In the genomic region with DNA sequence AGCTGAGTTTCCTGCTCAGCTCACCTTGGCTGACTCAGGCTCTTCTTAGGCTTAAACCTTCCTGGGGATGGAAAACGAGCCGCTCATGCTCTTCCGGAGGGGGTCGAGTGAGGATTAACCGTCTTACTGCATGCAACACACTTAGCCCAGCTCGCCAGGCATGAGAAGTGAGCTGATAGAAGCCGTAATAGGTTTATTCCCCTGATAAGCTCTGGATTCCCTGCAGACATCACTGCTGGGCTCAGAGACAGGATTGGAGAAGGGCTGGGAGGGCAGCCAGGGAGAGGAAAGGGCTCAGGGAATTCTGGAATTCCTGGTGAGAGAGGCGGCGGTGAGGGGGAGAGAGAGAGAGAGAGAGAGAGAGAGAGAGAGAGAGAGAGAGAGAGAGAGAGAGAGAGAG, we compare ENCODE assay signal across 15 mouse cellular contexts.
DNase-seq lines count a peak whose midpoint lies in the region; ATAC-seq and TF ChIP-seq lines count a peak whose summit lies in the region.
"Had no signal": no experiment of that assay in that cellular context is flagged by ENCODE, and none has a peak within 500 bp of the region (broad histone marks: within the 10 kb centered on the region; RNA-seq: fewer than 3 reads in every experiment).

No protein-coding gene starts in this region.

- WGBS in forebrain, embryonic 10.5 days, result 52% methylated on average over 9 of the region's 9 CpGs
- 43% methylated on average over 9 of the region's 9 CpGs for WGBS in forebrain, embryonic 11.5 days
- WGBS in lung, embryonic 14.5 days, result 40% methylated on average over 9 of the region's 9 CpGs
- WGBS in limb, embryonic 14.5 days, result 36% methylated on average over 9 of the region's 9 CpGs

- H3K9me3 ChIP-seq in forebrain, embryonic 10.5 days, result no peaks in the 10 kb centered on the region
- no peaks in the 10 kb centered on the region for H3K9me3 ChIP-seq in forebrain, embryonic 11.5 days (ENCODE audit: control insufficient read depth, low read length)
- H3K9me3 ChIP-seq in lung, embryonic 14.5 days (ENCODE audit: low read depth, low read length), result no peaks in the 10 kb centered on the region
- no peaks in the 10 kb centered on the region for H3K9me3 ChIP-seq in limb, embryonic 14.5 days (ENCODE audit: control insufficient read depth, low read length)
- H3K9me3 ChIP-seq: liver, embryonic 13.5 days had no signal

- H3K36me3 ChIP-seq in forebrain, embryonic 10.5 days (replicated peaks), result peaks cover 9% of the 10 kb centered on the region
- H3K36me3 ChIP-seq in forebrain, embryonic 11.5 days (ENCODE audit: control insufficient read depth, insufficient read depth, low read length), result no peaks in the 10 kb centered on the region
- 0 out of 2 replicates have a peak, but pooled peaks cover 4% of the 10 kb centered on the region for H3K36me3 ChIP-seq in lung, embryonic 14.5 days (ENCODE audit: insufficient read depth)
- 0 out of 2 replicates have a peak, but pooled peaks cover 7% of the 10 kb centered on the region for H3K36me3 ChIP-seq in limb, embryonic 14.5 days (ENCODE audit: control insufficient read depth, insufficient read depth, low read length)
- H3K36me3 ChIP-seq: liver, embryonic 13.5 days had no signal

- DNase-seq in forebrain, embryonic 10.5 days (ENCODE audit: extremely low spot score, low spot score), result no peak
- DNase-seq in forebrain, embryonic 11.5 days (ENCODE audit: low spot score), result no peak
- DNase-seq in lung, embryonic 14.5 days, result peak; percentile 21
- no peak for DNase-seq in lung, adult 18-20 months
- DNase-seq in limb, embryonic 14.5 days (ENCODE audit: low spot score), result no peak
- DNase-seq in retina, postnatal 7 days (ENCODE audit: low read depth, low spot score), result peak; percentile 74
- no peak for DNase-seq in thymus, postnatal 0 days (ENCODE audit: low spot score)
- DNase-seq: cerebellum, postnatal 10 days; gastrocnemius, adult 2 months; liver, embryonic 13.5 days; lung, postnatal 4 days; thymus, adult 2 months had no signal

- no peak for TF ChIP-seq CTCF in lung, embryonic 14.5 days (IDR thresholded peaks at IDR 0.05; ENCODE audit: low read depth)

- H3K9ac ChIP-seq in forebrain, embryonic 11.5 days (ENCODE audit: low read length), result no peak overlapping the region
- H3K9ac ChIP-seq in lung, embryonic 14.5 days, result no peak overlapping the region
- 0 out of 2 replicates have a peak overlapping the region, but pooled peaks have one; percentile 28 for H3K9ac ChIP-seq in limb, embryonic 14.5 days (ENCODE audit: low read depth, low read length, severe bottlenecking)
- H3K9ac ChIP-seq: liver, embryonic 13.5 days had no signal

- no peak for TF ChIP-seq POLR2A in limb, embryonic 14.5 days (IDR thresholded peaks at IDR 0.05; ENCODE audit: borderline replicate concordance, extremely low read depth, insufficient read depth, insufficient read length)

- H3K27ac ChIP-seq in forebrain, embryonic 10.5 days, result peak overlapping the region; percentile 30; the same call in 1 of the 2 replicates
- H3K27ac ChIP-seq in forebrain, embryonic 11.5 days (ENCODE audit: low read depth, low read length), result no peak overlapping the region
- no peak overlapping the region for H3K27ac ChIP-seq in lung, embryonic 14.5 days (ENCODE audit: low read depth)
- no peak overlapping the region for H3K27ac ChIP-seq in limb, embryonic 14.5 days (replicated peaks; ENCODE audit: low read depth, low read length)
- H3K27ac ChIP-seq: gastrocnemius, adult 2 months; liver, embryonic 13.5 days had no signal

- ATAC-seq in forebrain, embryonic 11.5 days (replicated peaks; ENCODE audit: low FRiP score), result no peak
- ATAC-seq in lung, embryonic 14.5 days (ENCODE audit: insufficient read depth), result no peak
- 0 out of 2 replicates have a peak, but pooled peaks have one; percentile 24 for ATAC-seq in limb, embryonic 14.5 days (ENCODE audit: low FRiP score, low read depth)
- no peak for ATAC-seq in granulocyte monocyte progenitor cell, adult 5-6 weeks (replicated peaks; ENCODE audit: poor library complexity, severe bottlenecking)
- ATAC-seq: intestine, embryonic 16.5 days had no signal

- H3K27me3 ChIP-seq in forebrain, embryonic 10.5 days (ENCODE audit: poor library complexity, severe bottlenecking), result no peaks in the 10 kb centered on the region
- no peaks in the 10 kb centered on the region for H3K27me3 ChIP-seq in forebrain, embryonic 11.5 days (ENCODE audit: control insufficient read depth, insufficient read depth, low read length)
- H3K27me3 ChIP-seq in lung, embryonic 14.5 days (ENCODE audit: insufficient read depth, low read length), result no peaks in the 10 kb centered on the region
- H3K27me3 ChIP-seq in limb, embryonic 14.5 days (ENCODE audit: control insufficient read depth, insufficient read depth, low read length), result no peaks in the 10 kb centered on the region
- H3K27me3 ChIP-seq: liver, embryonic 13.5 days had no signal

- no peak overlapping the region for H3K4me3 ChIP-seq in forebrain, embryonic 10.5 days
- no peak overlapping the region for H3K4me3 ChIP-seq in forebrain, embryonic 11.5 days (ENCODE audit: low read depth, low read length)
- no peak overlapping the region for H3K4me3 ChIP-seq in lung, embryonic 14.5 days (ENCODE audit: low read depth, low read length)
- no peak overlapping the region for H3K4me3 ChIP-seq in limb, embryonic 14.5 days (replicated peaks; ENCODE audit: low read length)
- H3K4me3 ChIP-seq: gastrocnemius, adult 2 months; liver, embryonic 13.5 days; myocyte had no signal

- peaks cover 13% of the 10 kb centered on the region for H3K4me1 ChIP-seq in forebrain, embryonic 10.5 days
- no peaks in the 10 kb centered on the region for H3K4me1 ChIP-seq in forebrain, embryonic 11.5 days (replicated peaks; ENCODE audit: control insufficient read depth, insufficient read depth, low read length)
- H3K4me1 ChIP-seq in lung, embryonic 14.5 days (ENCODE audit: insufficient read depth), result no peaks in the 10 kb centered on the region
- H3K4me1 ChIP-seq in limb, embryonic 14.5 days (ENCODE audit: control insufficient read depth, insufficient read depth, low read length), result peaks cover 13% of the 10 kb centered on the region
- H3K4me1 ChIP-seq: liver, embryonic 13.5 days had no signal

- no peak overlapping the region for H3K4me2 ChIP-seq in forebrain, embryonic 11.5 days (ENCODE audit: low read depth, low read length, severe bottlenecking)
- no peak overlapping the region for H3K4me2 ChIP-seq in lung, embryonic 14.5 days
- 0 out of 2 replicates have a peak overlapping the region, but pooled peaks have one; percentile 5 for H3K4me2 ChIP-seq in limb, embryonic 14.5 days (replicated peaks; ENCODE audit: low read depth, low read length, severe bottlenecking)
- H3K4me2 ChIP-seq: liver, embryonic 13.5 days had no signal

Comparison
In these comparisons a context has a peak if more than half of its experiments do, and no peak if none do; other contexts are left out.
1. DNase-seq: peak in lung, embryonic 14.5 days (single experiment) and retina, postnatal 7 days (single experiment); none in forebrain, embryonic 10.5 days (single experiment), forebrain, embryonic 11.5 days (single experiment), lung, adult 18-20 months (0 of 2), limb, embryonic 14.5 days (single experiment) and thymus, postnatal 0 days (single experiment).